Mouse (Mus musculus) lung, postnatal 0 days (tissue): ENCODE measurements around the gene Olfr568. TPM values are rescaled to one million over a fixed set of nuclear protein-coding genes. Genes with fewer than 3 reads are reported as not detected.

Source experiments
- ATAC-seq: fragments of 200-750 bp; cut with Nextera tagmentation; 2 replicates; pipeline ENCODE4 v1.8.0; 2017; ENCODE audit warnings: moderate library complexity
- DNase-seq: peaks from one replicate; pipeline ENCODE4 v3.0.0-alpha.2; 2016; ENCODE audit warnings: low spot score
- H3K27ac ChIP-seq: fragments of 300-500 bp; sonication (generic); 2 replicates; pipeline ENCODE4 v1.5.1; 2014; ENCODE audit warnings: antibody characterized with exemption, mild to moderate bottlenecking, low read length, mixed read lengths
- H3K27me3 ChIP-seq: fragments of 300-500 bp; sonication (generic); replicated peaks from 2 replicates; pipeline ENCODE4 v1.6.1; 2014; ENCODE audit warnings: low read length, mixed read lengths; ENCODE audit not compliant: insufficient read depth
- H3K36me3 ChIP-seq: fragments of 300-500 bp; sonication (generic); 2 replicates; pipeline ENCODE4 v1.6.1; 2014; ENCODE audit warnings: low read length, mixed read lengths; ENCODE audit not compliant: insufficient read depth
- H3K4me1 ChIP-seq: fragments of 300-500 bp; sonication (generic); 2 replicates; pipeline ENCODE4 v1.6.1; 2014; ENCODE audit warnings: antibody characterized with exemption, low read depth, low read length, mixed read lengths; ENCODE audit not compliant: insufficient read depth
- H3K4me2 ChIP-seq: fragments of 300-500 bp; sonication (generic); replicated peaks from 2 replicates; pipeline ENCODE4 v1.6.1; 2014; ENCODE audit warnings: low read depth, mild to moderate bottlenecking, low read length, moderate library complexity, mixed read lengths
- H3K4me3 ChIP-seq: fragments of 300-500 bp; sonication (generic); 2 replicates; pipeline ENCODE4 v1.5.1; 2014; ENCODE audit warnings: low read depth, low read length
- H3K9ac ChIP-seq: fragments of 300-500 bp; sonication (generic); replicated peaks from 2 replicates; pipeline ENCODE4 v1.6.1; 2014; ENCODE audit warnings: low read depth, mild to moderate bottlenecking
- H3K9me3 ChIP-seq: fragments of 300-500 bp; sonication (generic); 2 replicates; pipeline ENCODE4 v1.6.1; 2016; ENCODE audit warnings: low read length, mixed read lengths
- CTCF ChIP-seq: IDR thresholded peaks from 2 replicates; pipeline ENCODE4 v1.5.1; 2016; ENCODE audit warnings: antibody characterized with exemption, mild to moderate bottlenecking
- EP300 ChIP-seq: IDR thresholded peaks from 2 replicates; pipeline ENCODE4 v1.6.1; 2016; ENCODE audit warnings: antibody characterized with exemption, mild to moderate bottlenecking, control low read depth
- WGBS: fragments of 180-500 bp; shearing (Covaris S2); extraction: QIAGEN DNeasy Blood & Tissue Kit; methylation state at CpG from one replicate; pipeline ENCODE4 v1.1.7; 2014; 5-methylcytosine and 5-hydroxymethylcytosine counted together
- polyA plus RNA-seq: library from polyadenylated mRNA; unstranded; fragments of >200 nt; fragmentation: Nextera tagmentation; extraction: Ambion mirVana; gene quantifications from 2 replicates; pipeline ENCODE4 v1.2.1, GENCODE M21; 2015

Olfr568 gene
- polyA plus RNA-seq = not detected in 2 replicates

DNA sequence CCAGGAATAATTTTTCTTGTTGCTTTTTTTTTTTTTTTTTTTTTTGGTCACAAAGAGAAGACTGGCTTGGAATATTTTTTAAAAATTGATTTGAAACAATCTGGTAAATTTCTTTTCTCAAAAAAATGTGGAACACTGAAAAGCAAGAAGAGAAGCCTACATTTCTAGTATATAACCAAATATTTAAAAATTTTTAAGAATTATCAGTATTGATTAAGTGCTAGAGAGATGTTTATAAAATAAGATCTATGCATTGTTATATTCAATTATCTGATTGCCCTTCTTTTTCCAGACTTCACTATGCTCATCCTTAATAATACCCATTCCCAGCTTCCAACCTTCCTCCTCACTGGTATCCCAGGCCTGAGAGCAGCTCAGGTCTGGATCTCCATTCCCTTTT lies at the start of gene Olfr568:
Gene Olfr568 (plus strand): TSS at position 301 of the 400 bp plus-strand sequence.
- DNase-seq (no peak), ATAC-seq (no peak)
- Histone ChIP-seq H3K27ac (no peak within 1 kb of the TSS), H3K9me3 (no peaks in the 10 kb centered on the region), H3K4me1 (no peaks in the 10 kb centered on the region), H3K4me2 (no peak within 1 kb of the TSS), H3K9ac (no peak within 1 kb of the TSS), H3K27me3 (no peaks in the 10 kb centered on the region), H3K4me3 (no peak within 1 kb of the TSS), H3K36me3 (no peaks in the 10 kb centered on the region)
- TF ChIP-seq CTCF (no peak), EP300 (no peak)

DNA sequence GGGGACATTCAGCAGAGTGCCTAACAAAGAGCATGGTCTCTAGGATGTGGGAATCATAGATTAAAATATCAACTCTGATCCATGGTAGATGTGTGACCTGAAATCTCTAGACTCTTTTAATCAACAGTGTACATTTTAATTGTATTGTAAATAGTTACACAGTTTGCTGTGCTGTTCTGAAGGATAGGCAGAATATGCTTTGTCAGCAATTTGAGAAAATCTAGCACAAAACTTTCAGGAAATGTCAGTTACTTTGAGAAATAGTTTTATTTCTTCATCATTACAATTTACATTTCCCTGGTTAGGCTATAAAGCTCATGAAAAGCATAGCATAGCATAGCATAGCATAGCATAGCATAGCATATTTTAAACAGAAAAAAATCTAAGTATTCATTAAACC lies 21.1 kb upstream of the Olfr568 start:
- no peak for TF ChIP-seq EP300
- TF ChIP-seq CTCF = no peak
- Histone ChIP-seq H3K27me3 (no peaks in the 10 kb centered on the region), H3K4me2 (no peak overlapping the region), H3K9ac (no peak overlapping the region), H3K9me3 (no peaks in the 10 kb centered on the region), H3K36me3 (no peaks in the 10 kb centered on the region), H3K4me1 (no peaks in the 10 kb centered on the region), H3K27ac (no peak overlapping the region), H3K4me3 (no peak overlapping the region)
- ATAC-seq (no peak), DNase-seq (no peak)

DNA sequence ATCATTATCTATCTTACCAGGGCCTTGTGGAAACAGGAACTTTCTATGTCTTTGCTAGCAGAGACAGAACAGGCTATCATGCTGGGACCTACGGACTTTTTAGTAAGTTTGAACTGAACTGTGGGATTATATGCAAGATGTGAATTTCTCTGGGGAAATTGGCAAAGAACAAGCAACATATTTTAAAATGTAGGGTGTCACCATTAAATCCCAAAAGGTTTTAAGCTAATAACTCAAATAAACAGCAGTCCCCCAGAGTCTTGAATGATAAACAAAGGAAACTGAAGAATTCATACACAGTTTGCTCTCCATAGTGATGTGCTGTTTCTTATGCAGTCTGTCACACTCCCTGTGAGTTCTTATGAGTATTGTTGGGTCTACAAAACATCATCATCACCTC lies 18.3 kb upstream of the Olfr568 start, which contains the start of gene Olfr566:
Gene Olfr566 (minus strand): TSS at position 101 of the 400 bp plus-strand sequence.
- Histone ChIP-seq H3K4me3 (no peak within 1 kb of the TSS), H3K27ac (no peak within 1 kb of the TSS), H3K4me2 (no peak within 1 kb of the TSS), H3K4me1 (no peaks in the 10 kb centered on the region), H3K27me3 (no peaks in the 10 kb centered on the region), H3K9me3 (no peaks in the 10 kb centered on the region), H3K36me3 (no peaks in the 10 kb centered on the region), H3K9ac (no peak within 1 kb of the TSS)
- ATAC-seq = no peak
- 81% methylated on average over 1 of the region's 1 CpGs for WGBS
- TF ChIP-seq CTCF (no peak), EP300 (no peak)
- no peak for DNase-seq

DNA sequence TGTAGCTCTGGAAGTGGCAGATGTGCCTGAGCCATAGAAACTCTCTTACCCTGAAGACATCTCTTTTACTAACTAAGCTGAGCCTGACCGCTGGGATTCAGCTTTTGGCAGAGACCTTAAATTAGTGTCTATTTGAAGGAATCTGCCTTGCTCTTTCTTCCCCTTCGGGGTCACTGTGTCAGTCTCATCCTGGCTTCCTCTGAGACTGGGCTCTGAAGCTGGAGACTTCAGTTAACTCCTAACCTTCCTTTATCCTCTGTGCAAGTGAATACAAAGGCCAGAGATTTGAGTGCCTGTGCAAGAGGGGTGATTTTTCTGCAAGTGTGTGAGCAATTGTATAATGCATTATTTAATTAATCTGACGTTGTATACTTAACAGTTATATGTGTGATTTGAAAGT lies 13.9 kb downstream of the Olfr568 start, which contains the start of gene Olfr569:
Gene Olfr569 (minus strand): TSS at position 101 of the 400 bp plus-strand sequence.
- WGBS = 63% methylated on average over 3 of the region's 3 CpGs

DNA sequence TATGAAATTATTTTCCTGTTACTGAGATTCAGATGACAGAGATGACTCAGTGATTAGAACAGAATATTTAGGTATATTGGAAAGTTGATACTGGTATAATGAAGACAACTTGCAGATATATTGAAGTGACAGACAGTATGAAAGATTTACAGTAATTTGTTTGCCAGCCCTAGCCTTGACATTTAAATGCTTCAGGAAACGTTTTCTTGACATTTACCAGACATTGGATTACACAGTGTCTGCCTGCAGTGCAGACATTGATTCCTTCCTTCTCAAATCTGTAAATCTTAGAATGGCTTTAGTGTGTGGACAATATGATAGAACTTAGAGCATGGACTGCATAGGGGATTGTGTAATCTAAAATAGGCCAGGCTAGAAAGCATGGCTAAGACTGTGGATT lies 38.3 kb downstream of the Olfr568 start:
- Histone ChIP-seq H3K4me2 (no peak overlapping the region), H3K9ac (no peak overlapping the region), H3K4me1 (no peaks in the 10 kb centered on the region), H3K9me3 (no peaks in the 10 kb centered on the region), H3K36me3 (no peaks in the 10 kb centered on the region), H3K27me3 (no peaks in the 10 kb centered on the region), H3K4me3 (no peak overlapping the region), H3K27ac (no peak overlapping the region)
- no peak for ATAC-seq
- 15% methylated on average over 1 of the region's 1 CpGs for WGBS
- DNase-seq = no peak
- TF ChIP-seq EP300 = no peak

More for the DNA sequence above, 13.9 kb downstream of the Olfr568 start, which contains the start of gene Olfr569:
- no peak within 1 kb of the TSS for H3K4me3 ChIP-seq
- H3K9me3 ChIP-seq = no peaks in the 10 kb centered on the region
- DNase-seq = no peak
- H3K4me2 ChIP-seq = no peak within 1 kb of the TSS
- no peak within 1 kb of the TSS for H3K9ac ChIP-seq
- TF ChIP-seq CTCF (no peak), EP300 (no peak)
- no peak within 1 kb of the TSS for H3K27ac ChIP-seq
- no peaks in the 10 kb centered on the region for H3K4me1 ChIP-seq
- H3K36me3 ChIP-seq = no peaks in the 10 kb centered on the region
- no peaks in the 10 kb centered on the region for H3K27me3 ChIP-seq
- ATAC-seq = no peak

DNA sequence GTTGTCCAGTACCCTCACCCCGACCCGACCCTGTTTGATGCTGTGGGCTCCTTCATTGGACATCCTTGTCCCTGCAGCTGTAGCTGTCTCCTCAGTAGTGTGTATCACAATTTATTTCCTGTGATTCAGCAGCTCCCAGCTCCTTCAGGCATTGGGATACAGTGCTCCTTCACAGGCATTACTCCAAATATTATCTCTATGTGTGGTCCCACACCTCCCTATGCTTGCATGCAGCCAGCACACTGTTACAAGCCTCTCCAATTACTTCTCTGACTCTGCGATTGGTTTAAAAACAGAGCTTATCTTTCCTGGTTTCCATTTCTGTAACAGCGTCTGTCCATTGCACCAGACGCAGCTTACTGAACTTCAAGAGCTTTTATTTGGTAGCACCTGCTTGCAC lies 39.5 kb downstream of the Olfr568 start:
- no peaks in the 10 kb centered on the region for H3K36me3 ChIP-seq
- no peak overlapping the region for H3K4me3 ChIP-seq
- no peak for ATAC-seq
- H3K9me3 ChIP-seq = no peaks in the 10 kb centered on the region
- no peaks in the 10 kb centered on the region for H3K4me1 ChIP-seq
- WGBS = 44% methylated on average over 5 of the region's 5 CpGs
- TF ChIP-seq EP300 (no peak), CTCF (no peak)
- H3K4me2 ChIP-seq = no peak overlapping the region
- H3K9ac ChIP-seq = no peak overlapping the region
- no peak for DNase-seq
- H3K27me3 ChIP-seq = no peaks in the 10 kb centered on the region
- no peak overlapping the region for H3K27ac ChIP-seq
